Mouse (Mus musculus) lung, adult 2 months (tissue): ENCODE data around the gene Otud7b. TPM values are rescaled to one million over a fixed set of nuclear protein-coding genes. Genes with fewer than 3 reads are reported as not detected.

Experiments used
- DNase-seq: peaks from one replicate; pipeline ENCODE4 v3.0.0; 2022
- H3K4me1 ChIP-seq: fragments of 200-500 bp; 2 replicates; pipeline ENCODE4 v1.6.1; 2011; ENCODE audit warnings: low read length; ENCODE audit not compliant: control insufficient read depth, insufficient read depth
- H3K4me3 ChIP-seq: fragments of 200-500 bp; replicated peaks from 2 replicates; pipeline ENCODE3; 2011; ENCODE audit warnings: low read depth, mild to moderate bottlenecking, control low read depth, low read length; ENCODE audit errors: extremely low read depth
- CTCF ChIP-seq: fragments of 200-500 bp; IDR thresholded peaks from 2 replicates; pipeline ENCODE4 v1.5.1; 2011; ENCODE audit warnings: mild to moderate bottlenecking, low read length, control low read depth; ENCODE audit not compliant: insufficient read depth
- POLR2A ChIP-seq: fragments of 200-500 bp; IDR thresholded peaks from 2 replicates; pipeline ENCODE4 v1.6.1; 2011; ENCODE audit warnings: low read depth, mild to moderate bottlenecking, control low read depth, low read length, borderline replicate concordance; ENCODE audit errors: extremely low read depth
- WGBS: fragments of 180-500 bp; shearing (Covaris S2); methylation state at CpG from one replicate; pipeline ENCODE4 v1.1.7; 2018; 5-methylcytosine and 5-hydroxymethylcytosine counted together
- polyA plus RNA-seq: library from polyadenylated mRNA; depleted of rRNA; stranded (reverse); fragments of >200 nt; gene quantifications from 2 replicates; pipeline ENCODE4 v1.2.3, GENCODE M21; 2012; rRNA removed

Otud7b gene
- 25.6 and 38.7 TPM in 2 replicates for polyA plus RNA-seq

GRCm38 (mm10) chr3:96104261-96105065, at the start of gene Otud7b:
Gene Otud7b, plus strand, starts transcription at chr3:96104527.
- Histone ChIP-seq H3K4me1 (peaks cover 8% of the 10 kb centered on the region), H3K4me3 (peak within 1 kb of the TSS; percentile 85)
- DNase-seq: peak; percentile 86
- under 1% methylated on average over 84 of the region's 84 CpGs for WGBS
- TF ChIP-seq CTCF (no peak), POLR2A (peak; percentile 76; the same call in 1 of the 2 replicates)

GRCm38 (mm10) chr3:96055294-96055693, 49.0 kb upstream of the Otud7b start:
- no peaks in the 10 kb centered on the region for H3K4me1 ChIP-seq
- WGBS: 79% methylated on average over 6 of the region's 6 CpGs
- H3K4me3 ChIP-seq: no peak overlapping the region

GRCm38 (mm10) chr3:96056031-96056430, 48.3 kb upstream of the Otud7b start:
- no peak for TF ChIP-seq CTCF
- TF ChIP-seq POLR2A: no peak
- 83% methylated on average over 4 of the region's 4 CpGs for WGBS

More at GRCm38 (mm10) chr3:96055294-96055693, 49.0 kb upstream of the Otud7b start:
- TF ChIP-seq CTCF: no peak
- DNase-seq: no peak

DNA sequence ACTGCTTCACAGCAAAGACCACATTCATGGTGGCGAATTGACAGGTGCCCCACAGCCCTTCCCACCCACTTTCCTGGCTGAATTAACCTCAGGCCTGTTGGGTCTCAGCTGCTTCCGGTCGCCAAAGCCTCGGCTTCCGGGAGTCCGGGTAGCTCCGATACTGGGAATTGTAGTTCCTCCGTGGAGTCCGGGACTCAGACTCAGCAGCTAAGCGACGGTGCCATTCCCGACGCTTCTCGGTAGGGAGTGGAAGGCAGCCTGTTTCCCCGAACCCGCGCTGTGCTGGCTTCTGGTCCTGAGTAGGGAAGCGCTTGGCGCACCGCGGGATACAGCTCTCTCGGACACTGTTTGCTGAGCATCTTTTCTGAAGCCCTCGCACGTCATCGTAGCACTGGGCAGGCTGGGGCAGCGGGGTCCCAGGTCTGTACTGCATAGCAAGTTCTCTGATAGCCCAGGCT, 46.6 kb upstream of the Otud7b start:
- DNase-seq: peak; percentile 86
- H3K4me3 ChIP-seq: peak overlapping the region; percentile 77
- TF ChIP-seq CTCF (no peak), POLR2A (peak; percentile 57; the same call in 1 of the 2 replicates)
- no peaks in the 10 kb centered on the region for H3K4me1 ChIP-seq
- WGBS: under 1% methylated on average over 26 of the region's 26 CpGs

More at GRCm38 (mm10) chr3:96056031-96056430, 48.3 kb upstream of the Otud7b start:
- Histone ChIP-seq H3K4me1 (no peaks in the 10 kb centered on the region), H3K4me3 (no peak overlapping the region)
- no peak for DNase-seq

DNA sequence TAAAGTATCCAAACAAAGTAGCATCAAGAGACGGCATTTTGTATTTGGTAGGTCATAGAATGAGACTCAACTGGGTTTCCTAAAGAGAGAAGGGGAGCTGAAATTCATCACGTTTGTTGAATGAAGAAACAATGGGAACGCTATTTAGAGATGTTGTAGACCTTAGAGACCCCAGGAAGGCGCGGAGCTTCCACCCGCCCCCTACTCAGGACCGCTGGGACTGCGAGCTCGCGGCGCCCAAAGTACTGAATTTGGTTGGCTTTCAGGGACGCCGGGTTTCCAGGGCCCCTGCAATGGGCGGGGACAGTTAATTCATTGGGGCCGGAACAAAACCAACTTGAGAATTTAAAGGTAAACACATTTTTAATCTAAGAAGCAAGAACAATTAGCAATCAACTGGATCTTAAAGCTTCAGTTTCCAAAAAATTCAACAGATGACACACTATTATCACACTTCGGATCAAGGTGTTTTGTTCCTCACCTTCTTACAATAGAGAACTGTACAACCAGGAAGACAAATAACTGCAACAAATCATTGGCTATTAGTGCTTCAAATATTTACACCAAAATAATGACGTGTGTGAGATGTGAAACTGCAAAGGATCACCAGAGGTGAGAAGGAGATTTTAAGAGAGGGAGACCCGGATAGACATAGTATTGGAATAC, 46.0 kb upstream of the Otud7b start, which contains the start of gene Vps45:
Vps45 (minus strand) TSS at position 236 of the 666 bp plus-strand sequence.
- H3K4me1 ChIP-seq: no peaks in the 10 kb centered on the region
- TF ChIP-seq CTCF (no peak), POLR2A (0 out of 2 replicates have a peak, but pooled peaks have one; percentile 22)
- 3% methylated on average over 18 of the region's 18 CpGs for WGBS
- DNase-seq: peak; percentile 62
- H3K4me3 ChIP-seq: peak within 1 kb of the TSS; percentile 77

DNA sequence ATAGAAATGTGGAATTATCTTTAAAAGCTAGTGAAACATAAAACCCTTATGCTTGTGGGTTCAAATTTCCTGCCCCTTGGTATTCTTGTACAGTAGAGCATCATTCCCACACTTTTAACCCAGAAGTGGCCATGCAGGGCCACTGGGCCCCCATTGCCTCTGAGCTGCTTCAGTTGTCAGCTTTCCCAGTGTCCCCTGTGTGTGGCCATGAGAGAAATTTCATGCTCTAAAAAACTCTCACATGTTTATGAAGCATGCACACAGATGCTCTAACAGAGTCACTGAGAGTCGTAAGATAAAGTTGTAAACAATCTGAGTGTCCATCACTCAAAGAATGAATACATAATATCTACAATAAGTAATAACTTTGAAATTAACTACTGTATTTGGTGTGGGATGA, 44.2 kb upstream of the Otud7b start:
- no peak overlapping the region for H3K4me3 ChIP-seq
- WGBS: 73% methylated on average over 1 of the region's 1 CpGs
- no peaks in the 10 kb centered on the region for H3K4me1 ChIP-seq
- TF ChIP-seq CTCF (no peak), POLR2A (no peak)
- no peak for DNase-seq

DNA sequence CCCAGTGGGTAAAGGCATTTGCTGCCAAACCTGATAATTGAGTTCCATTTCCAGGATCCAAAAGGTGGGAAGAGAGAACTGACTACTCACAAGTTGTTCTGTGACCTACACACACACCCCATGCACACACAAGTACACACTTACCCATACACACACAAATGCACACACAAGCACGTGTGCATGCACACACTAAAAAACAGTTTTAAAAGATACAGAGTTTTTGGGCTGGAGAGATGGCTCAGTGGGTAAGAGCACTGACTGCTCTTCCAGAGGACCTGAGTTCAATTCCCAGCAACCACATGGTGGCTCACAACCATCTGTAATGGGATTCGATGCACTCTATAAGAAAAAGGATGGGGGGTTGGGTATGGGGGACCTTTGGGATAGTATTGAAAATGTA, 41.0 kb upstream of the Otud7b start:
- no peak for TF ChIP-seq CTCF
- TF ChIP-seq POLR2A: no peak
- no peak for DNase-seq
- peaks cover 2% of the 10 kb centered on the region; the same call in 1 of the 2 replicates for H3K4me1 ChIP-seq
- 76% methylated on average over 2 of the region's 2 CpGs for WGBS
- no peak overlapping the region for H3K4me3 ChIP-seq

DNA sequence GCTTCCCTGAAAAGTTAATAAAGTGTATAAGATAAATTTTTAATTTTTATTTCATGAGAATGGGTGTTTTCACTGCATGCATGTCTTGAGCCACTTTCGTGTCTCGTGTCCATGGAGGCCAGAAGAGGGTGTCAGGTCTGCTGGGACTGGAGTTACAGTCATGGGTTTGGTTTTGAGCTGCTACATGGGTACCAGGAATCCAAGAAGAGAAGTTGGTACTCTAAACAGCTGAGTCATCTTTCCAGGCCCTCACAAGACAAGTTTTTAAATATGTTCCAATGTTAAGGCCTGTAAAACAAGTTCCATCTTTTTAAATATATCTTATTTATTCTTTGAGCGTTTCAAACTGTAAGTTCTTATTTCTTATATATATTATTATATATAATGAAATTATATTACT, 40.1 kb upstream of the Otud7b start:
- 80% methylated on average over 3 of the region's 3 CpGs for WGBS
- DNase-seq: no peak
- Histone ChIP-seq H3K4me3 (no peak overlapping the region), H3K4me1 (peaks cover 2% of the 10 kb centered on the region; the same call in 1 of the 2 replicates)
- TF ChIP-seq POLR2A: no peak
- no peak for TF ChIP-seq CTCF

- no peak for TF ChIP-seq CTCF
- DNase-seq: no peak
These were observed 39.2 kb upstream of the Otud7b start for GRCm38 (mm10) chr3:96065147-96065546.

GRCm38 (mm10) chr3:96065754-96066375, 38.5 kb upstream of the Otud7b start:
- no peak for TF ChIP-seq POLR2A
- no peak for TF ChIP-seq CTCF
- 24% methylated on average over 20 of the region's 20 CpGs for WGBS
- Histone ChIP-seq H3K4me3 (peak overlapping the region; percentile 35), H3K4me1 (peaks cover 4% of the 10 kb centered on the region)
- DNase-seq: peak; percentile 24

More at GRCm38 (mm10) chr3:96065147-96065546, 39.2 kb upstream of the Otud7b start:
- 33% methylated on average over 4 of the region's 4 CpGs for WGBS
- Histone ChIP-seq H3K4me1 (peaks cover 4% of the 10 kb centered on the region), H3K4me3 (no peak overlapping the region)
